Mouse (Mus musculus): Measurements from ENCODE around the gene Arhgap6. TPM values are rescaled to one million over a fixed set of nuclear protein-coding genes. Genes with fewer than 3 reads are reported as not detected.
"Not testable (repeated sequence)": the region's sequence is repeated elsewhere in the genome, so short reads cannot be mapped to it uniquely, and the experiment has no call there.

Arhgap6 gene
- polyA plus RNA-seq, 2 experiments: 1.2 to 2.3 TPM

DNA sequence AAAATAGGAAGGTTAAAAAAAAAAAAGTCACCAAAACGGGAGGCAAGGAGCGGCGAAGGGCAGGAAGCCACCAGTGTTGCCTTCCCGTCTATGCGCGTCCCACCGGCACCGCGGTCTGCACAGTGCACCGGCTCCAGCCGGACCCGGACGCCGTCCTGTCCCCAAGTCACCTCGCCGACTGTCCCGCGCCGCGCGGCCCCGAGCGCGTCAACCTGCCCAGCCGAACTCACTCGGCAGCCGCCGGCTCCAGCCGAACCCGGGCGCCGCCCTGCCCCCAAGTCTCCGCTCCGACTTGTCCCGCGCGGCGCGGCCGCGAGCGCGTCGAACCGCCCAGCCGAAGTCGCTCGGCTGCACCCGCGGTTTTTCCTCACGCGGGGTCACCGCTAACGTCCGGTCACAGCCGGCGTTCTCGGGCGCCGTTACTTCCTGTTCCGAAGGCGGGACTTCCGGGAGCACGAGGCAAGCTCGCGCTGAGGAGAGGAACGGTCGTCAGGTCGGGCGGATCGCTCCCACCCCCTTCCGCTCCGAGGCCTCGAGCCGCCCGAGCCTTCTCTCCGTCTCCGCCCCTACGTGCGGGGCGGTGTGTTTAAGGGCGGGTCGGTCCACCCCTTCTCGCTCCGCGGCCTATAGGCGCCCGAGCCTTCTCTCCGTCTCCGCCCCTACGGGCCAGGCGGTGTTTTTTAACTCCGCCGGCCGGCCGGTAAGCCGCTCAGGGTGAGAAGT lies 525.2 kb downstream of the Arhgap6 start, which contains the start of gene Hccs:
Hccs (minus strand) TSS at position 428 of the 723 bp plus-strand sequence.
- Histone ChIP-seq H3K9me3 (ENCODE audit: control insufficient read depth, low read length) (no peaks in the 10 kb centered on the region), H3K27ac (peak within 1 kb of the TSS; percentile 68), H3K36me3 (replicated peaks; ENCODE audit: control insufficient read depth, insufficient read depth, low read depth) (peaks cover 2% of the 10 kb centered on the region; the same call in 1 of the 2 replicates), H3K27me3 (ENCODE audit: control insufficient read depth, insufficient read depth, low read length) (no peaks in the 10 kb centered on the region), H3K9ac (replicated peaks) (peak within 1 kb of the TSS; percentile 70), H3K4me2 (ENCODE audit: low read depth) (peak within 1 kb of the TSS; percentile 64), H3K4me1 (replicated peaks; ENCODE audit: control insufficient read depth in 2 of 2, insufficient read depth in 2 of 2, low read length in 1 of 2) (peaks cover 0 to 1% of the 10 kb centered on the region in 2 experiments; a peak in 2 of 4 replicates), H3K4me3 (ENCODE audit: insufficient read depth in 1 of 2, low read depth in 2 of 2, low read length in 2 of 2) (peak within 1 kb of the TSS; percentile 71 to 80)
- TF ChIP-seq CTCF (IDR thresholded peaks at IDR 0.05; ENCODE audit: low read depth): no peak
- no peak for TF ChIP-seq EP300 (IDR thresholded peaks at IDR 0.05; ENCODE audit: low read depth)
- peak; percentile 100 for ATAC-seq (ENCODE audit: insufficient read depth)
- 24% methylated on average over 73 of the region's 97 CpGs for WGBS (ENCODE audit: insufficient replicate concordance)
- peak; percentile 80 to 87 (median 83) for DNase-seq (ENCODE audit: low read depth in 3 of 3, low spot score in 3 of 3)

DNA sequence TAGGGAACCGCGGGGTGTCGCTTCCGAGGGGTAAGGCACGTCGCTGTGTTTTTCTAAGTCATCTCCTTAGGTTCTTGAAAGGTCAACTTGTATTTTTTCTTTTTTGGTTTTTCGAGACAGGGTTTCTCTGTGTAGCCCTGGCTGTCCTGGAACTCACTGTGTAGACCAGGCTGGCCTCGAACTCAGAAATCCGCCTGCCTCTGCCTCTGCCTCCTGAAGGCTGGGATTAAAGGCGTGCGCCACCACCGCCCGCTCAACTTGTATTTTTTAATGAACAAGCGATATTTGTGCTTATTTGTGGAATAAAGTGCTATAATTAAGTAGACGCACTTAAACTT lies 525.7 kb downstream of the Arhgap6 start:
- peak; percentile 19 for ATAC-seq (ENCODE audit: insufficient read depth)
- not testable (repeated sequence) for H3K36me3 ChIP-seq (replicated peaks; ENCODE audit: control insufficient read depth, insufficient read depth, low read depth); H3K4me1 ChIP-seq (replicated peaks; ENCODE audit: control insufficient read depth in 2 of 2, insufficient read depth in 2 of 2, low read length in 1 of 2); H3K27ac ChIP-seq; H3K9me3 ChIP-seq (ENCODE audit: control insufficient read depth, low read length); DNase-seq (ENCODE audit: low read depth in 3 of 3, low spot score in 3 of 3); H3K27me3 ChIP-seq (ENCODE audit: control insufficient read depth, insufficient read depth, low read length)
- WGBS (ENCODE audit: insufficient replicate concordance): 21% methylated on average over 15 of the region's 15 CpGs
- Histone ChIP-seq H3K9ac (replicated peaks) (peak overlapping the region; percentile 9; the same call in 1 of the 2 replicates), H3K4me3 (ENCODE audit: insufficient read depth in 1 of 2, low read depth in 2 of 2, low read length in 2 of 2) (peak overlapping the region; percentile 51 to 71), H3K4me2 (ENCODE audit: low read depth) (peak overlapping the region; percentile 51)

DNA sequence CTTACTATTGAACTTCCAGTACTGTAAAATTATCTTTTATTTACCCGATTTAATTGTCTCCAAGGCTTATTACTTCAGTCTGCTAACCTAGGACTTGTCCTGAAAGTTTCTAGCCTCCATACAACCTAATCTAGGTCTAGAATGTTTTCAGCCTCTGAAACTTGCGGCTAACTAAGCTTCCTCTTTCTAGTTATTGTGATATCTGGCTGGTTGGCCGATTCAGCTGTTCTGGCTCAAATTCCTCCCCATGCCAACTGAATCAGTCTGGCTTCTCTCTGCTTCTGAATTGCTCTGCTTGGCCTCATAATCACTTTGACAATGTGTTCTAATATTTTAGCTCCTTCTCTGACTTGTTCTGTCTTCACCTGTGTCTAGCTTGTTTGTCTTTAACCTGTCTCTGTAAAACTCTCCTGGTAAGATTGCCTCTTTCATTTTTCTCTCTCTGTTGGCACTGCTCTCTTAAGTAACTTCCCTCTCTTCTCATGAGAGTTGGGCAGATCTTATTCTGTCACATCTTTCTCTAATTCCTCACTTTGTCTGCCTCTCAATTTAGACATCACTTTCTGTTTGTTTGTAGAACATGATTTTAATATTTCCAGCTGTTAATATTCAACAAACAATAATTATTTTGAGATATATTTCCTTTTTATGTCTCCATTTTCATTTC lies 531.2 kb downstream of the Arhgap6 start:
- ATAC-seq (ENCODE audit: insufficient read depth) (no peak), DNase-seq (ENCODE audit: low read depth in 3 of 3, low spot score in 3 of 3) (no peak)
- TF ChIP-seq EP300 (IDR thresholded peaks at IDR 0.05; ENCODE audit: low read depth) (no peak), CTCF (IDR thresholded peaks at IDR 0.05; ENCODE audit: low read depth) (no peak)
- Histone ChIP-seq H3K27ac (no peak overlapping the region), H3K36me3 (replicated peaks; ENCODE audit: control insufficient read depth, insufficient read depth, low read depth) (no peaks in the 10 kb centered on the region), H3K4me1 (replicated peaks; ENCODE audit: control insufficient read depth in 2 of 2, insufficient read depth in 2 of 2, low read length in 1 of 2) (0 out of 4 replicates have a peak, but pooled peaks cover 0 to 1% of the 10 kb centered on the region in 2 experiments), H3K9ac (replicated peaks) (no peak overlapping the region), H3K27me3 (ENCODE audit: control insufficient read depth, insufficient read depth, low read length) (no peaks in the 10 kb centered on the region), H3K9me3 (ENCODE audit: control insufficient read depth, low read length) (no peaks in the 10 kb centered on the region), H3K4me2 (ENCODE audit: low read depth) (no peak overlapping the region), H3K4me3 (ENCODE audit: insufficient read depth in 1 of 2, low read depth in 2 of 2, low read length in 2 of 2) (no peak overlapping the region)
- WGBS (ENCODE audit: insufficient replicate concordance): 39% methylated on average over 3 of the region's 3 CpGs

DNA sequence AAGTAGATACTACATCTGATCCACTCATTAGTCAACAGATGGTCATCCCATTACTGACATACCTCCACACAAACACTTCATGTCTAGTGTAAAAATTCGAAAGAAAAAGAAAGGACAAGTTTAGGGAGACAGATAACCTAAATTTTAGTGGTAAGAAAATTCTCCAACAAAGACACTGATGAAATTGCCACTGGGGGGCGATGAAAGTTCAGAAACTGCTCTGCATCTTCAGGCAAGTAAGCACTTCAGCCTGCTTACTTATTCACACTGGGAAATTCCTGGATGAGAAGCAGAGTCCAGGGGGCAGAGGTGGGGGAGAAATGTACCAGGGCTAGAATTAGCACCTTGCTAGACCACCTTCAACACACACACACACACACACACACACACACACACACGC lies 537.4 kb downstream of the Arhgap6 start:
- 30% methylated on average over 3 of the region's 3 CpGs for WGBS (ENCODE audit: insufficient replicate concordance)
- no peak for DNase-seq (ENCODE audit: low read depth in 3 of 3, low spot score in 3 of 3)
- ATAC-seq (ENCODE audit: insufficient read depth): no peak
- H3K9me3 ChIP-seq (ENCODE audit: control insufficient read depth, low read length): no peaks in the 10 kb centered on the region
- H3K27ac ChIP-seq: no peak overlapping the region
- TF ChIP-seq CTCF (IDR thresholded peaks at IDR 0.05; ENCODE audit: low read depth): peak; percentile 29; the same call in 1 of the 2 replicates
- no peak for TF ChIP-seq EP300 (IDR thresholded peaks at IDR 0.05; ENCODE audit: low read depth)
- H3K4me2 ChIP-seq (ENCODE audit: low read depth): no peak overlapping the region
- H3K27me3 ChIP-seq (ENCODE audit: control insufficient read depth, insufficient read depth, low read length): no peaks in the 10 kb centered on the region
- H3K4me3 ChIP-seq (ENCODE audit: insufficient read depth in 1 of 2, low read depth in 2 of 2, low read length in 2 of 2): no peak overlapping the region
- no peak overlapping the region for H3K9ac ChIP-seq (replicated peaks)
- H3K36me3 ChIP-seq (replicated peaks; ENCODE audit: control insufficient read depth, insufficient read depth, low read depth): no peaks in the 10 kb centered on the region
- H3K4me1 ChIP-seq (replicated peaks; ENCODE audit: control insufficient read depth in 2 of 2, insufficient read depth in 2 of 2, low read length in 1 of 2): no peaks in the 10 kb centered on the region

GRCm38 (mm10) chrX:169337559-169337958 lies 542.7 kb downstream of the Arhgap6 start:
- no peaks in the 10 kb centered on the region for H3K27me3 ChIP-seq (ENCODE audit: control insufficient read depth, insufficient read depth, low read length)
- H3K4me1 ChIP-seq (replicated peaks; ENCODE audit: control insufficient read depth in 2 of 2, insufficient read depth in 2 of 2, low read length in 1 of 2): no peaks in the 10 kb centered on the region
- no peak overlapping the region for H3K4me3 ChIP-seq (ENCODE audit: insufficient read depth in 1 of 2, low read depth in 2 of 2, low read length in 2 of 2)
- H3K27ac ChIP-seq: no peak overlapping the region
- H3K9me3 ChIP-seq (ENCODE audit: control insufficient read depth, low read length): no peaks in the 10 kb centered on the region
- no peak overlapping the region for H3K4me2 ChIP-seq (ENCODE audit: low read depth)
- no peak for DNase-seq (ENCODE audit: low read depth in 3 of 3, low spot score in 3 of 3)
- ATAC-seq (ENCODE audit: insufficient read depth): no peak
- H3K36me3 ChIP-seq (replicated peaks; ENCODE audit: control insufficient read depth, insufficient read depth, low read depth): no peaks in the 10 kb centered on the region
- H3K9ac ChIP-seq (replicated peaks): no peak overlapping the region
- TF ChIP-seq CTCF (IDR thresholded peaks at IDR 0.05; ENCODE audit: low read depth) (no peak), EP300 (IDR thresholded peaks at IDR 0.05; ENCODE audit: low read depth) (no peak)

Data from liver, embryonic 14.5 days (tissue).